Mouse (Mus musculus) heart, postnatal 0 days (tissue): ENCODE data around the gene Cdk12. TPM values are rescaled to one million over a fixed set of nuclear protein-coding genes. Genes with fewer than 3 reads are reported as not detected.
A peak's percentile ranks its signal among the peaks of the same experiment; 100 is the strongest.

Source experiments
- ATAC-seq: fragments of 200-750 bp; cut with Nextera tagmentation; 2 replicates; pipeline ENCODE4 v1.8.0; 2017; ENCODE audit warnings: low read depth, moderate number of reproducible peaks, moderate library complexity; ENCODE audit not compliant: insufficient read depth
- DNase-seq: peaks from one replicate; pipeline ENCODE4 v3.0.0-alpha.2; 2016; ENCODE audit warnings: low spot score
- H3K27ac ChIP-seq: fragments of 300-500 bp; sonication (generic); 2 replicates; pipeline ENCODE4 v1.5.1; 2014; ENCODE audit warnings: low read depth, mild to moderate bottlenecking
- H3K27me3 ChIP-seq: fragments of 300-500 bp; sonication (generic); 2 replicates; pipeline ENCODE4 v1.6.1; 2014; ENCODE audit warnings: low read length, mixed read lengths; ENCODE audit not compliant: control insufficient read depth, insufficient read depth
- H3K36me3 ChIP-seq: fragments of 300-500 bp; sonication (generic); replicated peaks from 2 replicates; pipeline ENCODE4 v1.6.1; 2014; ENCODE audit warnings: low read length, mixed read lengths; ENCODE audit not compliant: control insufficient read depth, insufficient read depth
- H3K4me1 ChIP-seq: fragments of 300-500 bp; sonication (generic); 2 replicates; pipeline ENCODE4 v1.6.1; 2014; ENCODE audit warnings: antibody characterized with exemption; ENCODE audit not compliant: control insufficient read depth, insufficient read depth
- H3K4me2 ChIP-seq: fragments of 300-500 bp; sonication (generic); 2 replicates; pipeline ENCODE4 v1.6.1; 2014; ENCODE audit warnings: low read depth, mild to moderate bottlenecking, low read length, moderate library complexity
- H3K4me3 ChIP-seq: fragments of 300-500 bp; sonication (generic); 2 replicates; pipeline ENCODE4 v1.5.1; 2014; ENCODE audit warnings: low read depth, low read length
- H3K9ac ChIP-seq: fragments of 300-500 bp; sonication (generic); replicated peaks from 2 replicates; pipeline ENCODE4 v1.6.1; 2014; ENCODE audit warnings: low read depth, low read length, mixed read lengths
- H3K9me3 ChIP-seq: fragments of 300-500 bp; sonication (generic); replicated peaks from 2 replicates; pipeline ENCODE4 v1.6.1; 2016; ENCODE audit warnings: low read length; ENCODE audit not compliant: control insufficient read depth
- CTCF ChIP-seq: IDR thresholded peaks from 2 replicates; pipeline ENCODE4 v1.5.1; 2016; ENCODE audit warnings: antibody characterized with exemption, control low read depth, low read depth
- EP300 ChIP-seq: IDR thresholded peaks from 2 replicates; pipeline ENCODE4 v1.6.1; 2016; ENCODE audit warnings: antibody characterized with exemption, low read depth
- WGBS: fragments of 180-500 bp; shearing (Covaris S2); extraction: QIAGEN DNeasy Blood & Tissue Kit; methylation state at CpG from one replicate; pipeline ENCODE4 v1.1.7; 2014; 5-methylcytosine and 5-hydroxymethylcytosine counted together
- polyA plus RNA-seq: library from polyadenylated mRNA; unstranded; fragments of >200 nt; fragmentation: Nextera tagmentation; extraction: Ambion mirVana; gene quantifications from 2 replicates; pipeline ENCODE4 v1.2.1, GENCODE M21; 2015
- total RNA-seq: library from RNA; depleted of rRNA; stranded (reverse); fragments of >200 nt; gene quantifications from 2 replicates; pipeline ENCODE4 v1.2.3, GENCODE M21; 2014; ENCODE audit warnings: low replicate concordance

The Cdk12 gene
- total and polyA plus RNA-seq, 2 experiments from 2014 or later: 4.2 to 25.8 TPM

DNA sequence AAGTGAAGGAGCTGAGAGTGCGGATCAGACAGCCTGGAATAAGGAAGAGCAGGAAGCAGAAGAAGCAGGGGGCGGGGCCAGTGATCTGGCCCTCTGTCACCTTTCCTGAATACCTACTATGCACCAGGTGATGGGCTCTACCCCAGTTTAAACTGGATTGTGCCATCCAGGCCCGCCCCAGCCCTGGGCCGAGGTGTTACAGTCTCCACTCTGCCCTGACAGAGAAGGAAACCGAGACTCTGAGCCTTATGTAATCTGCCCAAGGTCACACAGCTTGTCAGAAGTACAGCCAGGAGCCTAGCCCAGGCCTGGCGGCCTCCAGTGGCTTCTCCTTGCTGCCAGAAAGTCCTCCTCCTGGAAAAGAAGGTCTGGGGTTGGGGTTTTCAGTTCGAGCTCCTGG lies 94.9 kb downstream of the Cdk12 start:
- H3K4me2 ChIP-seq: no peak overlapping the region
- no peak overlapping the region for H3K27ac ChIP-seq
- no peak for TF ChIP-seq CTCF
- TF ChIP-seq EP300: no peak
- H3K4me1 ChIP-seq: peaks cover 8% of the 10 kb centered on the region; the same call in 1 of the 2 replicates
- no peak for ATAC-seq
- H3K27me3 ChIP-seq: peaks cover 3% of the 10 kb centered on the region; the same call in 1 of the 2 replicates
- no peaks in the 10 kb centered on the region for H3K36me3 ChIP-seq
- H3K9me3 ChIP-seq: no peaks in the 10 kb centered on the region
- H3K9ac ChIP-seq: no peak overlapping the region
- WGBS: 38% methylated on average over 7 of the region's 7 CpGs
- no peak for DNase-seq
- no peak overlapping the region for H3K4me3 ChIP-seq

DNA sequence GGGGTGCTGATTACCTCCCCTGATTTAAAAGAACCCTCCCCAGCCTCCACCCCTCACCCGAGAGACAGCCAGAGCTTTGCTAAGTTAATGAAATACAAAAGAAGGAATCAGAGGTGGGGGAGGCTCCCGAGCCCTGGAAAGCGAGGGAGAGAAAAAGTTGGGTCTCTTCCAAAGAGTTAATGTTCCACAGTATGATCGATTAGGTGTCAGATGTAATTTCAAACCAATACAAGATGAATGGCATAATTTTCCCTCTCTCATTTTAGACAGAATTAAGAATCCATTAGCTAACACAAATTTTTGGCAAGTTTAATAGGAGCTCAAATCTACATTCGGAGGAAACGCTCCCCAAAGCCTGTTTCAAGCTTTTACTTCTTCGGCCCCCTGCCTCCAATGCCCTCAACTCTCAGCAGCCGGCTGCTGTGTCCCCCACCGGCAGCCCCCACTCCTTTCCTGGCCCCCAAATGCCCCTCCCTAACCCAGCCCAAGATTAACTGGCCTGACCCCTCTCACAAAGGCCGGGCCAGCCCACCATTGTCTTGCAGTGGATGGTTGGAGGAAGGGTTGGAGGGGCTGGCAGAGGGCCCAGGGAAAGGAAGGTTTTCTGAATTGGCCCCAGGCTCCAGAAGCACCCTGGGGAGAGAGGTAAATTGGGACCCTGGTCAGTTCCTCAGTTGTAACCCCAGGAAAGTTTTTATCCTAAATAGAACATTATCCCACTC lies 95.8 kb downstream of the Cdk12 start:
- DNase-seq (no peak), ATAC-seq (no peak)
- H3K36me3 ChIP-seq: no peaks in the 10 kb centered on the region
- H3K4me3 ChIP-seq: no peak overlapping the region
- WGBS: 32% methylated on average over 10 of the region's 10 CpGs
- TF ChIP-seq CTCF (no peak), EP300 (no peak)
- H3K27ac ChIP-seq: no peak overlapping the region
- H3K4me2 ChIP-seq: no peak overlapping the region
- H3K9me3 ChIP-seq: no peaks in the 10 kb centered on the region
- no peak overlapping the region for H3K9ac ChIP-seq
- H3K27me3 ChIP-seq: peaks cover 7% of the 10 kb centered on the region; the same call in 1 of the 2 replicates
- H3K4me1 ChIP-seq: peaks cover 8% of the 10 kb centered on the region; the same call in 1 of the 2 replicates

DNA sequence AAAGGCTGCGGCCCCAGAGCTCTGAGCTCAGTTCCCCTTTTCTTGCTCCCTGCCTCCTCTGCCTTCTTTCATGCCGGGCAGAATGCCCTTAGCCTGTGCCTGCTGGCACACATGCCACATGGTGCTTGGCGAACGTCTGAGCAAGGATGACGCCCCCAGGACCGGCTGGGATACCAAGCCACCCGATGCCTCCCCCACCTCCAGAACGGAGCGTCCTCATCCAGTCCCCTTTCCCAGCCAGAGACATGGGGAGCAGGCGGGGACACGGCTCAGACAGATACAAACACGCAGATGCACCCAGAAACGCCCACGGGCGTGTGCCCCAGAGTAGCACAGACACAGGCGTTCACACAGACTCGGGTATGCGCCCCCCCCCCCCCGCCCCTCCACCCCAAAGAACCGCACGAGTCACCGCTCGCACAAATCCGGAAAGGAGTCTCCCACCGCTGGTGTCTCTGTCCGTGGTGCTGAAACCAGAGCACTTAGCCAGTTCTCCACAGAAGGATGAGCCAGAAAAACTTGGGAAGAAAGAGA lies 111.0 kb downstream of the Cdk12 start:
- Histone ChIP-seq H3K27me3 (peaks cover 48% of the 10 kb centered on the region), H3K4me2 (no peak overlapping the region), H3K4me1 (no peaks in the 10 kb centered on the region), H3K27ac (no peak overlapping the region), H3K36me3 (no peaks in the 10 kb centered on the region), H3K4me3 (no peak overlapping the region), H3K9ac (no peak overlapping the region), H3K9me3 (no peaks in the 10 kb centered on the region)
- 2% methylated on average over 25 of the region's 26 CpGs for WGBS
- peak; percentile 51 for DNase-seq
- ATAC-seq: no peak
- TF ChIP-seq EP300: no peak
- no peak for TF ChIP-seq CTCF

DNA sequence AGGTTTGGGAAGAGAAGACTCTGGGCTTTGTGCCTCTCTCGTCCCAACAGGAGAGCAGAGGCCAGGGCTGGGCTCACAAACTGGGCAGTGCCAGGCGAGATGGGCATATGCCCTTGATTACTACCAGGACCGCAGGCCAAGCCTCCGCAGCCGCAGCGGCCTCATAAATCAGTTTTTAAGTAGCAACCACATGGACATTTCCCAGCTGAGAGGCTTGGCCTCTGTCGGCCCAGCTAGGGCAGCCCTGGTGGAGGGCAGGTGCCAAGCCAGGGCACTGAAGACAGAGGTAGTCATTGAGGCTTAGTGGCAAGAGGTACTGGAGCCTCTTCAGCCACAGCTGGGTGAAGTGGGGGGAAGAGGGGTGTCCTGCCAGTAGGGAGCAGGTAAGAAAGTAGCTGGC lies 114.6 kb downstream of the Cdk12 start:
- Histone ChIP-seq H3K4me2 (no peak overlapping the region), H3K27ac (no peak overlapping the region), H3K4me3 (no peak overlapping the region), H3K9me3 (no peaks in the 10 kb centered on the region), H3K9ac (no peak overlapping the region), H3K4me1 (no peaks in the 10 kb centered on the region), H3K36me3 (no peaks in the 10 kb centered on the region), H3K27me3 (peaks cover 84% of the 10 kb centered on the region)
- TF ChIP-seq EP300 (no peak), CTCF (no peak)
- no peak for DNase-seq
- ATAC-seq: no peak
- 7% methylated on average over 7 of the region's 7 CpGs for WGBS

DNA sequence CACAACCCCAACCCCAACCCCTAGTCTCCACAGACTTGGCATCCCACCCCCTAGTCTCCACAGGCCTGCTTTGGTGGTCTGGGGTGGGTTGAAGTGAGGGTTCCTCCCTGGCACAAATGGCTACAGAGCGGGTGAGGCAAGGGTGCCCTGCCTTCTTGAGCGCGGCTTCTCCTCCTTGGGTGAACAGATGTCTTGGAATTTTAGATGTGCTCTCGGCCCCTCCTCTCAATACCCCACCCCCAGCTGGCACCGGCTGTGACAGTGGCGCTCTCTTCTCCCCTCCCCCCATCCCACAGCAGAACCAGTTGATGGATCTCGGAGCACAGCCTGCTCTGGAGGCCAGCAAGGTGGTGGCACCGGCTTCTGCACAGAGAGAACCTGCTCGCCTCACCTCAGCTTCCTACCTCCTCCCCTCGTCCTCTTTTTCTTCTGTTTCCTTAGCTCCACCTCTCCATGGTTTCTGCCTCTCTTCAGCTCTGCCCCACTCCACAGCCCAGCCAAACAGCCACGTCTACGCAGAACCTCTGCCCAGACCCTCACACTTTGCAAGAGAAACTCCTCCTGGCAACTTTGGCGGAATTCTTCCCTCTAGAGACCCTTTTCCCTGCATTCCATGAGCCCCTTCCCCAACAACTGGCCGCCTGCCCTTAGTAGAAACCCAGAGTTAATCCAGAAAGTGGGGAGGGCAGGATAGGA lies 115.7 kb downstream of the Cdk12 start:
- Histone ChIP-seq H3K36me3 (no peaks in the 10 kb centered on the region), H3K9ac (no peak overlapping the region), H3K4me1 (no peaks in the 10 kb centered on the region), H3K27ac (no peak overlapping the region), H3K9me3 (no peaks in the 10 kb centered on the region), H3K4me2 (no peak overlapping the region), H3K27me3 (peaks cover 87% of the 10 kb centered on the region), H3K4me3 (no peak overlapping the region)
- TF ChIP-seq CTCF: no peak
- no peak for TF ChIP-seq EP300
- 1% methylated on average over 14 of the region's 14 CpGs for WGBS
- no peak for DNase-seq
- ATAC-seq: no peak
